Mouse (Mus musculus) hindbrain, embryonic 14.5 days (tissue): ENCODE data around the gene Sh3gl1. TPM values are rescaled to one million over a fixed set of nuclear protein-coding genes. Genes with fewer than 3 reads are reported as not detected.

Experiments used
- polyA plus RNA-seq: library from polyadenylated mRNA; unstranded; fragments of >200 nt; fragmentation: Nextera tagmentation; extraction: Ambion mirVana; gene quantifications from 2 replicates; pipeline ENCODE4 v1.2.1, GENCODE M21; 2014

Gene Sh3gl1
- polyA plus RNA-seq, 1 experiment from 2014 or later: 91.1 TPM

Other genes starting within 250 kb of the Sh3gl1 start
- gene Zfp119a, start 157.7 kb downstream of the Sh3gl1 start, polyA plus RNA-seq: 11.3 TPM in 2 replicates
- gene Zfp959, start 144.5 kb downstream of the Sh3gl1 start, polyA plus RNA-seq: 14.0 and 16.1 TPM in 2 replicates
- 9.4 and 10.5 TPM in 2 replicates for gene Zfp119b, start 87.1 kb downstream of the Sh3gl1 start, polyA plus RNA-seq
- 5.6 and 8.1 TPM in 2 replicates for gene Ebi3, start 84.0 kb downstream of the Sh3gl1 start, polyA plus RNA-seq
- gene Yju2, start 77.5 kb downstream of the Sh3gl1 start, polyA plus RNA-seq: 15.9 and 18.1 TPM in 2 replicates
- 149 and 167 TPM in 2 replicates for gene Shd, start 66.2 kb downstream of the Sh3gl1 start, polyA plus RNA-seq
- gene Fsd1, start 50.1 kb downstream of the Sh3gl1 start, polyA plus RNA-seq: 167 and 175 TPM in 2 replicates
- 5.6 and 6.0 TPM in 2 replicates for gene Stap2, start 31.1 kb downstream of the Sh3gl1 start, polyA plus RNA-seq
- gene Mpnd, start 30.9 kb downstream of the Sh3gl1 start, polyA plus RNA-seq: 146 and 151 TPM in 2 replicates
- 3.1 and 3.6 TPM in 2 replicates for gene Chaf1a, start 3.8 kb upstream of the Sh3gl1 start, polyA plus RNA-seq
- gene Ubxn6, start 38.4 kb upstream of the Sh3gl1 start, polyA plus RNA-seq: 72.0 and 75.6 TPM in 2 replicates
- 95.0 and 98.1 TPM in 2 replicates for gene Hdgfl2, start 43.0 kb upstream of the Sh3gl1 start, polyA plus RNA-seq
- 0.12 and 0.20 TPM in 2 replicates for gene Plin4, start 73.2 kb upstream of the Sh3gl1 start, polyA plus RNA-seq
- 1.9 and 2.1 TPM in 2 replicates for gene Plin5, start 81.0 kb upstream of the Sh3gl1 start, polyA plus RNA-seq
- gene Lrg1, start 85.4 kb upstream of the Sh3gl1 start, polyA plus RNA-seq: 0.19 and 0.20 TPM in 2 replicates
- 18.3 and 20.5 TPM in 2 replicates for gene Sema6b, start 103.7 kb upstream of the Sh3gl1 start, polyA plus RNA-seq
- 8.4 and 9.9 TPM in 2 replicates for gene Tnfaip8l1, start 125.8 kb upstream of the Sh3gl1 start, polyA plus RNA-seq
- gene Mydgf, start 147.3 kb upstream of the Sh3gl1 start, polyA plus RNA-seq: 67.8 and 70.8 TPM in 2 replicates
- gene Dpp9, start 182.3 kb upstream of the Sh3gl1 start, polyA plus RNA-seq: 23.4 and 26.2 TPM in 2 replicates
- 21.0 and 21.8 TPM in 2 replicates for gene Fem1a, start 220.2 kb upstream of the Sh3gl1 start, polyA plus RNA-seq
- gene Ticam1, start 240.2 kb upstream of the Sh3gl1 start, polyA plus RNA-seq: 1.4 and 1.5 TPM in 2 replicates